Mouse (Mus musculus): ENCODE results near the gene Cdkal1. TPM values are rescaled to one million over a fixed set of nuclear protein-coding genes. Genes with fewer than 3 reads are reported as not detected.

Gene Cdkal1
- polyA plus RNA-seq, 1 experiment from 2014 or later = 35.4 TPM

- Histone ChIP-seq H3K27ac (ENCODE audit: low read depth) (no peak overlapping the region), H3K9me3 (ENCODE audit: low read depth, low read length) (no peaks in the 10 kb centered on the region), H3K36me3 (ENCODE audit: insufficient read depth) (no peaks in the 10 kb centered on the region), H3K4me3 (ENCODE audit: low read depth, low read length) (no peak overlapping the region), H3K4me1 (ENCODE audit: insufficient read depth) (no peaks in the 10 kb centered on the region), H3K27me3 (ENCODE audit: insufficient read depth, low read length) (no peaks in the 10 kb centered on the region), H3K4me2 (no peak overlapping the region), H3K9ac (no peak overlapping the region)
- WGBS = 73% methylated on average over 2 of the region's 2 CpGs
- DNase-seq (no peak), ATAC-seq (ENCODE audit: insufficient read depth) (no peak)
- no peak for TF ChIP-seq CTCF (IDR thresholded peaks at IDR 0.05; ENCODE audit: low read depth)
These were observed 355.7 kb downstream of the Cdkal1 start for GRCm38 (mm10) chr13:29499750-29500149.

- Histone ChIP-seq H3K27ac (ENCODE audit: low read depth) (no peak overlapping the region), H3K4me2 (no peak overlapping the region), H3K9me3 (ENCODE audit: low read depth, low read length) (no peaks in the 10 kb centered on the region), H3K27me3 (ENCODE audit: insufficient read depth, low read length) (no peaks in the 10 kb centered on the region), H3K36me3 (ENCODE audit: insufficient read depth) (no peaks in the 10 kb centered on the region), H3K4me3 (ENCODE audit: low read depth, low read length) (no peak overlapping the region), H3K4me1 (ENCODE audit: insufficient read depth) (no peaks in the 10 kb centered on the region), H3K9ac (no peak overlapping the region)
- TF ChIP-seq CTCF (IDR thresholded peaks at IDR 0.05; ENCODE audit: low read depth) = no peak
- no peak for DNase-seq
- no peak for ATAC-seq (ENCODE audit: insufficient read depth)
- WGBS = 81% methylated on average over 7 of the region's 7 CpGs
These were observed 358.2 kb downstream of the Cdkal1 start for GRCm38 (mm10) chr13:29497286-29497685.

DNA sequence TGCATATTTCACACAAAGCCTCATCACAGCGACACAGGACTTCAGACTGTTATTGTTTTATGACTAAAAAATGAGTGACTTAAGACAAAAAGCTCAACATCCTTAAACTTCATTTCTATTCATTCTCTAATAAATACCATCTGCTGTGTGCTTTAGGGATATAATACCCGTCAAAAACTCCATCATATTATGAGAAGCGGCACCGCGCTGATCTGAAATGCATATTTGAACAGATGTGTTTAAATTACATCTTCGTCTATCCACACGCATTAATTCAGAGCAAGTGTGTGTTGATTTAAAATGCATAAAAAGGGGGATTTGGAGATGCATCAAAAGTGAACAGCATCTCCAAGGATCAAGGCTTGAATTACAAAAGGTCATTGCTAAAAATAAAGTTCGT lies 365.1 kb downstream of the Cdkal1 start:
- no peaks in the 10 kb centered on the region for H3K27me3 ChIP-seq (ENCODE audit: insufficient read depth, low read length)
- TF ChIP-seq CTCF (IDR thresholded peaks at IDR 0.05; ENCODE audit: low read depth) = no peak
- 80% methylated on average over 8 of the region's 8 CpGs for WGBS
- no peak overlapping the region for H3K4me3 ChIP-seq (ENCODE audit: low read depth, low read length)
- DNase-seq = no peak
- no peaks in the 10 kb centered on the region for H3K4me1 ChIP-seq (ENCODE audit: insufficient read depth)
- no peak overlapping the region for H3K4me2 ChIP-seq
- H3K9ac ChIP-seq = no peak overlapping the region
- no peaks in the 10 kb centered on the region for H3K36me3 ChIP-seq (ENCODE audit: insufficient read depth)
- no peak for ATAC-seq (ENCODE audit: insufficient read depth)
- H3K9me3 ChIP-seq (ENCODE audit: low read depth, low read length) = no peaks in the 10 kb centered on the region
- H3K27ac ChIP-seq (ENCODE audit: low read depth) = no peak overlapping the region

GRCm38 (mm10) chr13:29489476-29489875 lies 366.0 kb downstream of the Cdkal1 start:
- WGBS = 80% methylated on average over 5 of the region's 5 CpGs
- ATAC-seq (ENCODE audit: insufficient read depth) (no peak), DNase-seq (no peak)
- Histone ChIP-seq H3K27ac (ENCODE audit: low read depth) (no peak overlapping the region), H3K9ac (no peak overlapping the region), H3K4me2 (no peak overlapping the region), H3K27me3 (ENCODE audit: insufficient read depth, low read length) (no peaks in the 10 kb centered on the region), H3K36me3 (ENCODE audit: insufficient read depth) (no peaks in the 10 kb centered on the region), H3K9me3 (ENCODE audit: low read depth, low read length) (no peaks in the 10 kb centered on the region), H3K4me1 (ENCODE audit: insufficient read depth) (no peaks in the 10 kb centered on the region), H3K4me3 (ENCODE audit: low read depth, low read length) (no peak overlapping the region)
- no peak for TF ChIP-seq CTCF (IDR thresholded peaks at IDR 0.05; ENCODE audit: low read depth)

- Histone ChIP-seq H3K4me2 (no peak overlapping the region), H3K4me1 (ENCODE audit: insufficient read depth) (no peaks in the 10 kb centered on the region), H3K36me3 (ENCODE audit: insufficient read depth) (no peaks in the 10 kb centered on the region), H3K9me3 (ENCODE audit: low read depth, low read length) (no peaks in the 10 kb centered on the region), H3K9ac (no peak overlapping the region), H3K27ac (ENCODE audit: low read depth) (no peak overlapping the region), H3K27me3 (ENCODE audit: insufficient read depth, low read length) (no peaks in the 10 kb centered on the region), H3K4me3 (ENCODE audit: low read depth, low read length) (no peak overlapping the region)
- 82% methylated on average over 3 of the region's 3 CpGs for WGBS
- DNase-seq = no peak
- TF ChIP-seq CTCF (IDR thresholded peaks at IDR 0.05; ENCODE audit: low read depth) = no peak
- ATAC-seq (ENCODE audit: insufficient read depth) = no peak
These were observed 368.8 kb downstream of the Cdkal1 start for GRCm38 (mm10) chr13:29486709-29487108.

DNA sequence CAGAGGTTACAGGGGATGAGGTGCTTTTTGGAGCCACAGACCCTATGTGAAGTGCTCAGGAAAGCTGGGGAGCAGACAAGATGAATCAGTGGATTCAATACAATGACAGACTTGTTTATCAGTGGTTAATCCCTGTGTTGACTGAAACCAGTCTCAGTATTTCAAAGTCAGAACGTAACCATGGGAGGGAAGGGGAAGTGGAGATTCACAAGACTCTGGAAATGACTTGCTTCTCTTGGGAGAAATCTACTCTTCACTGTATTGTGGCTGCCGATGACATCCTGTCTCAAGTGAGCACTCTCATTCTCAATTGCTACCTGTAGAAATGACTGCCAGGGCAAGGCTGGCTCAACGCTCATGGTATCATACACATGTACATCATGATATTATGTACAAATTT lies 371.5 kb downstream of the Cdkal1 start:
- Histone ChIP-seq H3K4me1 (ENCODE audit: insufficient read depth) (no peaks in the 10 kb centered on the region), H3K4me3 (ENCODE audit: low read depth, low read length) (no peak overlapping the region), H3K9ac (no peak overlapping the region), H3K27me3 (ENCODE audit: insufficient read depth, low read length) (no peaks in the 10 kb centered on the region), H3K36me3 (ENCODE audit: insufficient read depth) (no peaks in the 10 kb centered on the region), H3K9me3 (ENCODE audit: low read depth, low read length) (no peaks in the 10 kb centered on the region), H3K27ac (ENCODE audit: low read depth) (no peak overlapping the region), H3K4me2 (no peak overlapping the region)
- ATAC-seq (ENCODE audit: insufficient read depth) = no peak
- TF ChIP-seq CTCF (IDR thresholded peaks at IDR 0.05; ENCODE audit: low read depth) = no peak
- DNase-seq = no peak
- 68% methylated on average over 3 of the region's 3 CpGs for WGBS

GRCm38 (mm10) chr13:29482147-29482863 lies 373.2 kb downstream of the Cdkal1 start:
- no peaks in the 10 kb centered on the region for H3K27me3 ChIP-seq (ENCODE audit: insufficient read depth, low read length)
- WGBS = 84% methylated on average over 9 of the region's 9 CpGs

More at GRCm38 (mm10) chr13:29482147-29482863, 373.2 kb downstream of the Cdkal1 start:
- H3K4me1 ChIP-seq (ENCODE audit: insufficient read depth) = no peaks in the 10 kb centered on the region
- no peak overlapping the region for H3K9ac ChIP-seq
- DNase-seq (no peak), ATAC-seq (ENCODE audit: insufficient read depth) (no peak)
- TF ChIP-seq CTCF (IDR thresholded peaks at IDR 0.05; ENCODE audit: low read depth) = no peak
- no peaks in the 10 kb centered on the region for H3K9me3 ChIP-seq (ENCODE audit: low read depth, low read length)
- no peak overlapping the region for H3K4me3 ChIP-seq (ENCODE audit: low read depth, low read length)
- no peak overlapping the region for H3K4me2 ChIP-seq
- H3K27ac ChIP-seq (ENCODE audit: low read depth) = no peak overlapping the region
- no peaks in the 10 kb centered on the region for H3K36me3 ChIP-seq (ENCODE audit: insufficient read depth)

Measured in lung, embryonic 14.5 days (tissue).